Mouse (Mus musculus) liver, embryonic 15.5 days (tissue): Measurements from ENCODE around the gene Prrc2c. TPM values are rescaled to one million over a fixed set of nuclear protein-coding genes. Genes with fewer than 3 reads are reported as not detected.

ENCODE experiments used
- ATAC-seq: fragments of 200-750 bp; cut with Nextera tagmentation; 2 replicates; pipeline ENCODE4 v1.8.0; 2017; ENCODE audit warnings: moderate number of reproducible peaks, mild to moderate bottlenecking, moderate library complexity; ENCODE audit not compliant: insufficient read depth
- H3K27ac ChIP-seq: fragments of 300-500 bp; sonication (generic); replicated peaks from 2 replicates; pipeline ENCODE4 v1.5.1; 2015; ENCODE audit warnings: mild to moderate bottlenecking, inconsistent platforms
- H3K27me3 ChIP-seq: fragments of 300-500 bp; sonication (generic); 2 replicates; pipeline ENCODE4 v1.6.1; 2015; ENCODE audit warnings: mild to moderate bottlenecking, inconsistent platforms
- H3K36me3 ChIP-seq: fragments of 300-500 bp; sonication (generic); replicated peaks from 2 replicates; pipeline ENCODE4 v1.6.1; 2015; ENCODE audit warnings: moderate library complexity, mild to moderate bottlenecking, inconsistent platforms
- H3K4me1 ChIP-seq: fragments of 300-500 bp; sonication (generic); replicated peaks from 2 replicates; pipeline ENCODE4 v1.6.1; 2015; ENCODE audit warnings: inconsistent platforms
- H3K4me2 ChIP-seq: fragments of 300-500 bp; sonication (generic); 2 replicates; pipeline ENCODE4 v1.6.1; 2015; ENCODE audit warnings: moderate library complexity, mild to moderate bottlenecking, inconsistent platforms
- H3K4me3 ChIP-seq: fragments of 300-500 bp; sonication (generic); replicated peaks from 2 replicates; pipeline ENCODE4 v1.5.1; 2015; ENCODE audit warnings: mild to moderate bottlenecking, inconsistent platforms
- H3K9ac ChIP-seq: fragments of 300-500 bp; sonication (generic); 2 replicates; pipeline ENCODE4 v1.6.1; 2015; ENCODE audit warnings: moderate library complexity, mild to moderate bottlenecking, inconsistent platforms
- H3K9me3 ChIP-seq: fragments of 300-500 bp; sonication (generic); replicated peaks from 2 replicates; pipeline ENCODE4 v1.6.1; 2016; ENCODE audit warnings: inconsistent platforms
- whole genome bisulfite sequencing: fragments of 180-500 bp; shearing (Covaris S2); methylation state at CpG from one replicate; pipeline ENCODE4 v1.1.7; 2015; ENCODE audit warnings: mixed read lengths; ENCODE audit not compliant: insufficient replicate concordance; 5-methylcytosine and 5-hydroxymethylcytosine counted together
- polyA plus RNA-seq: library from polyadenylated mRNA; unstranded; fragments of >200 nt; fragmentation: Nextera tagmentation; extraction: Ambion mirVana; gene quantifications from 2 replicates; pipeline ENCODE4 v1.2.1, GENCODE M21; 2015

The Prrc2c gene
- polyA plus RNA-seq, 1 experiment from 2014 or later: 33.4 TPM

DNA sequence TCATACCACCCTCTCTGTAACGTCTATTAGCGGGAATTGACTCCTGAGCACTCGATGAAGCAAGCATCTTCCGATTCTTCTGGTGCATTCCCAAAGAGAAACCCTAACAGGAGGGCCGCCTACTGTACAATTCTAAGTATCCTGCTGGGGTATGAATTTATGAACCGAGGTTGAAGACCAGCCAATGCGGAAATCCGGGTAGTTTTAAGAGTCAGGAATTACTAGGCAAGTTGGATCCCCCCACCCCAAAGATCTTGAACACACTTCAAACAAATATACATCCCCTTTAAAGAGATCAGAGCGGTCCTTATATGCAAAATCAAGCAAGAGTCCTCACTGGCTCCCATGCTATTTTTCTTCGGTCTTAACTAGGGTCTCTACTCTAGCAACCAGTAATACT, 950 bp downstream of the Prrc2c start:
- H3K27me3 ChIP-seq: no peaks in the 10 kb centered on the region
- H3K9me3 ChIP-seq: no peaks in the 10 kb centered on the region
- peak overlapping the region; percentile 91 for H3K9ac ChIP-seq
- peak overlapping the region; percentile 97 for H3K27ac ChIP-seq
- no peaks in the 10 kb centered on the region for H3K36me3 ChIP-seq
- peak overlapping the region; percentile 84 for H3K4me2 ChIP-seq
- peaks cover 49% of the 10 kb centered on the region for H3K4me1 ChIP-seq
- under 1% methylated on average over 10 of the region's 10 CpGs for WGBS
- no peak for ATAC-seq
- peak overlapping the region; percentile 94 for H3K4me3 ChIP-seq

DNA sequence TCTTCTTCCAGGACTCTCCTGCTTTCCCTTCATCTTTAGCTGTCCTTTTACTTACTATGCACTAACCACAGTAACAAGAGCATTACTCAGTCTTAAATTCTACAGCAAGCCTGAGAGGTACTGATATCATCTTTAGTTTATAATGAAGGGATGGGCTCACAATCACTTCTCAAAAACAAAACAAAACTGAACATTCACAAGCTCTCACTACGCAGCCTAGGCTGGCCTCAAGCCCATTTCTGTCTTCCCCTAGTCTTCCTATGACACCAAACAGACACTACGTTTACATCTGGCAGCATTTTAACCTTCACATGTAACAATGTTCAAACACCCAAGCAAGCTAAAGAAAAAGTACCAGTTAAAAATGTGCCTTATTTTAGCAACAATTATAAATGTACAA, 1.9 kb downstream of the Prrc2c start:
- H3K4me1 ChIP-seq: peaks cover 52% of the 10 kb centered on the region
- WGBS: 30% methylated on average over 2 of the region's 2 CpGs

DNA sequence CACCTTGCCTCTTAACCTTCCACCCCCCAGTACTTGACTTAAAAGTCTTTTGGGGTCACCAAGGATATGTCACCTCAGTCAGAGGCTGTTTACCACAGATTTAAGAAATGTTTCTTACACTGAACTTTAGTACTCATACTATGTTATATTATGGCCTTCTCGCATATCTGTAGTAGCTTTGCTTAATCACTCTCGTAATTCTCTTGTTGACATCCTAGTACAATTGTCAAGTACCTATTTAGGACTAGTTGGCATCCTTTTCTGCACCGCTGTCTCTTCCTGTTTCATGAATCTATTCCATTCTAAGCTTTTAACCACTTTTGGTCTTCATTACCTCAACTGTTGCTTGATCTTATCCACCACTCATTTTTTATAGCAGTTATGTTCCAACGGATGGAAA, 5.3 kb downstream of the Prrc2c start:
- Histone ChIP-seq H3K36me3 (0 out of 2 replicates have a peak, but pooled peaks cover 4% of the 10 kb centered on the region), H3K4me3 (no peak overlapping the region), H3K9ac (no peak overlapping the region), H3K4me1 (peaks cover 48% of the 10 kb centered on the region), H3K9me3 (no peaks in the 10 kb centered on the region), H3K27me3 (no peaks in the 10 kb centered on the region), H3K4me2 (no peak overlapping the region), H3K27ac (no peak overlapping the region)
- no peak for ATAC-seq
- 52% methylated on average over 4 of the region's 4 CpGs for WGBS

More for the DNA sequence above, 1.9 kb downstream of the Prrc2c start:
- Histone ChIP-seq H3K27ac (no peak overlapping the region), H3K36me3 (no peaks in the 10 kb centered on the region), H3K9ac (peak overlapping the region; percentile 91), H3K27me3 (no peaks in the 10 kb centered on the region), H3K4me3 (peak overlapping the region; percentile 94), H3K9me3 (no peaks in the 10 kb centered on the region), H3K4me2 (peak overlapping the region; percentile 84)
- no peak for ATAC-seq

DNA sequence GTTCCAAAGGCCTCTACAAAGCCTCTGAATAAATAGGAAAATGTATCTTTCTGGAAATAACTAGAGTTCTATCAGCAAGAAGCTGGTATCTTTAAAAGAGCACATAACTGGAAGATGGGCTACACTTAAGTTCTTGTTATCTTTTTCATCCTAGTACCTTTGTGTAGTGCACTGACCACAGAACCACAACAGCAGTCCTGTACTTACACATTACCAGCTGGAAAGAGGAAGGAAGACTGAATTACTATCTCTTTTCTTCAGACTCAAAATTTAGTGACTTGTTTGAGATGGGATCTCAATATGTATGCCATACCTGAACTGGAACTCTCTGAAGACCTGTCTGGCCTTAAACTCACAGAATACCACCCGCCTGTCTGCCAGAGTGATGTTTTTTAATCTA, 6.1 kb downstream of the Prrc2c start:
- Histone ChIP-seq H3K4me1 (peaks cover 48% of the 10 kb centered on the region), H3K27me3 (no peaks in the 10 kb centered on the region), H3K4me3 (no peak overlapping the region), H3K4me2 (no peak overlapping the region), H3K9ac (no peak overlapping the region), H3K9me3 (no peaks in the 10 kb centered on the region), H3K36me3 (0 out of 2 replicates have a peak, but pooled peaks cover 4% of the 10 kb centered on the region), H3K27ac (no peak overlapping the region)
- WGBS: 15% methylated on average over 1 of the region's 1 CpGs
- ATAC-seq: no peak

DNA sequence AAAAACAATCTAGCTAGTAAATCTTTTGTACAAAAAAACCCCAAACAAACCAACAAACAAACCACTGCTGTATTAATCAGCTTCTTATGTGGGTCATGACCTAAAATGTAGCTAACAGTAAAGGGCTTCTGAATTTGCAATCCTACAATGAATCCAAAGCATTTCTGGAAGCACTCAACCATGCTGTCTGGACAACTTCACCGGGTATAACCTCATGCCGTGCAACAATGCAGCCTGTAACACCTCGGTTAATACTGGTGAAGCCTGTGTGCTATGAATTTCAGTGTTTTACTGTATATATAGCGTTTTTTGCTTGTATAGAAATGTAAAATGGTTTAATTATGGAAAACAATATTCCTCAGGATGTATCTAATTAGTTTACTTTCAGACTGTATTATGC, 8.3 kb downstream of the Prrc2c start:
- no peak for ATAC-seq
- 85% methylated on average over 4 of the region's 4 CpGs for WGBS
- Histone ChIP-seq H3K27me3 (no peaks in the 10 kb centered on the region), H3K36me3 (0 out of 2 replicates have a peak, but pooled peaks cover 4% of the 10 kb centered on the region), H3K4me3 (no peak overlapping the region), H3K27ac (no peak overlapping the region), H3K4me1 (peaks cover 25% of the 10 kb centered on the region), H3K4me2 (no peak overlapping the region), H3K9ac (no peak overlapping the region), H3K9me3 (no peaks in the 10 kb centered on the region)

DNA sequence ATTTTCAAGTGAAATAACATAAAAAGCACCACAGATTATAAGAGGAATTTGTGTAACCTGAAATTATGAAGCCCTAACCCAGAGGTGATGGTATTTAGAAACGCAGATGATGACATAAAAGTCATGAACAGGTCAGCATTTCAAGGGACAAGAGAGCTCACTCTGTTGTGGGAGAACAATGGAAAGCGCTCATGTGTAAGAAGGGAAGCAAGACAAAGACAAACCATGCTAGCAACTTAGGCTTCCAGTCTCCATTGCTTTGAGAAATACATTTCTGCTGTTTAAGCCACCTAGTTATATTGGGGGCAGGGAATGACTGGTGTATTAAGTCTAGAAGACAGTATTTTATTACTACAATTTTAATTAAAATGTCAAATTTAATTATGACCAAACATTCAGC, 10.9 kb downstream of the Prrc2c start:
- H3K9me3 ChIP-seq: no peaks in the 10 kb centered on the region
- H3K9ac ChIP-seq: no peak overlapping the region
- WGBS: 84% methylated on average over 2 of the region's 2 CpGs
- peaks cover 11% of the 10 kb centered on the region for H3K4me1 ChIP-seq
- H3K4me3 ChIP-seq: no peak overlapping the region
- H3K36me3 ChIP-seq: peaks cover 6% of the 10 kb centered on the region
- H3K4me2 ChIP-seq: no peak overlapping the region
- no peak for ATAC-seq
- no peak overlapping the region for H3K27ac ChIP-seq
- no peaks in the 10 kb centered on the region for H3K27me3 ChIP-seq

DNA sequence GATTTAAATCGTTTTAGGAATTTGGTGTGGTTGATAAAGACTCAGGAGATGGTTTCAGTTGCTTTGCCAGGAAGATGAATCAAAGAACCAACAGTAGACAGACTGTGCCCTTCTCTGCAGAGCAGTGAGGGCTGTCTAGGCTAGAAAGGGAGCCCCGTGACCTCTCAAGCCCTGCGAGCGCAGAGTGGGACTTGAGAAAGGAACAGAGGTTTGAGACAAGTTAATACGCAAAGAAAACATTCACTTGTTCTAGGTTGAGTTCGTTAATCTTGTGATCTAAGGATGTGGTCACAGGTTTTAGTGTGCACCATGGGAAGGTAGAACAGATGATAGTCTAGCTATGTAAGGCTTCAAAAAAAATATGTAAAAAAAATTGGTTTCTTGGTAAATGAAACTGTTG, 12.4 kb downstream of the Prrc2c start:
- WGBS: 74% methylated on average over 6 of the region's 6 CpGs
- ATAC-seq: no peak
- H3K27me3 ChIP-seq: no peaks in the 10 kb centered on the region

DNA sequence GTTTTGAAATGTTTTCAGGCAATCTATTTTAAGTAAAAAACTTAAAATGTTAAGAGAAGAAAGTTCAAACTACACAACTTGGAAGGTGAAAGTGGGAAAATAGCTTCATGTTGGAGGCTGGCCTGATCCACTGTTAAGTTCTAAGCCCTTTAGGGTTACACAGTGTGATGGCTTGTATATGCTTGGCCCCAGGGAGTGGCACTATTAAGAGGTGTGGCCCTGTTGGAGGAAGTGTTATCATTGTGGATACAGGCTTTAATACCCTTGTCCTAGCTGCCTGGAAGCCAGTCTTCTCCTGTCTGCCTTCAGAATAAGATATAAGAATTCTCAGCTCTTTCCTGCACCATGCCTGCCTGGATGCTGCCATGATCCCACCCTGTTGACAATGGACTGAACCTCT, 16.7 kb downstream of the Prrc2c start:
- peak overlapping the region; percentile 49 for H3K27ac ChIP-seq
- peak; percentile 100 for ATAC-seq
- no peaks in the 10 kb centered on the region for H3K27me3 ChIP-seq
- H3K4me3 ChIP-seq: no peak overlapping the region
- H3K36me3 ChIP-seq: peaks cover 41% of the 10 kb centered on the region
- peaks cover 19% of the 10 kb centered on the region for H3K4me1 ChIP-seq
- H3K4me2 ChIP-seq: peak overlapping the region; percentile 21
- H3K9me3 ChIP-seq: no peaks in the 10 kb centered on the region
- H3K9ac ChIP-seq: no peak overlapping the region

More for the DNA sequence above, 12.4 kb downstream of the Prrc2c start:
- Histone ChIP-seq H3K9ac (no peak overlapping the region), H3K27ac (no peak overlapping the region), H3K4me1 (peaks cover 19% of the 10 kb centered on the region), H3K36me3 (peaks cover 19% of the 10 kb centered on the region), H3K4me2 (no peak overlapping the region), H3K4me3 (no peak overlapping the region), H3K9me3 (no peaks in the 10 kb centered on the region)

DNA sequence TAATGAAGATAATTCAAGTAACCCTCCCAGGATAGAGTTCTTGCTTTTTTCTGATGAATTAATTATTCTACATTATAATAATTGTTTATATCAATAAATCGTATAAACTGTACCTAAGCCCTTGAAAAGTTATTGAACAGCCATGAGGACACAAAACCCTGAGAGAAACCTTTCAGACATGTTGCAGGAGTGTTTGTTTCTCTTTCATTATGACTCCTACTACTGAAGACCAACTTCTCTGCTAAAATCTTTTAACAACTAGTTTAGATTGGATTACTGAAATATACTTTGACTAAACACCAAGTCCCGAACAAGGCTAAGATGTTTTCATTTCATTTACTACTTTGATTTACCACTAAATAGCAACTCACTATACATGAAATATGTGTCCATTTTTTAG, 19.7 kb downstream of the Prrc2c start:
- peaks cover 67% of the 10 kb centered on the region for H3K36me3 ChIP-seq
- no peak for ATAC-seq
- no peaks in the 10 kb centered on the region for H3K27me3 ChIP-seq
- WGBS: 82% methylated on average over 2 of the region's 2 CpGs
- no peak overlapping the region for H3K9ac ChIP-seq
- H3K4me1 ChIP-seq: peaks cover 19% of the 10 kb centered on the region
- no peaks in the 10 kb centered on the region for H3K9me3 ChIP-seq
- no peak overlapping the region for H3K4me3 ChIP-seq
- no peak overlapping the region for H3K4me2 ChIP-seq
- H3K27ac ChIP-seq: no peak overlapping the region

DNA sequence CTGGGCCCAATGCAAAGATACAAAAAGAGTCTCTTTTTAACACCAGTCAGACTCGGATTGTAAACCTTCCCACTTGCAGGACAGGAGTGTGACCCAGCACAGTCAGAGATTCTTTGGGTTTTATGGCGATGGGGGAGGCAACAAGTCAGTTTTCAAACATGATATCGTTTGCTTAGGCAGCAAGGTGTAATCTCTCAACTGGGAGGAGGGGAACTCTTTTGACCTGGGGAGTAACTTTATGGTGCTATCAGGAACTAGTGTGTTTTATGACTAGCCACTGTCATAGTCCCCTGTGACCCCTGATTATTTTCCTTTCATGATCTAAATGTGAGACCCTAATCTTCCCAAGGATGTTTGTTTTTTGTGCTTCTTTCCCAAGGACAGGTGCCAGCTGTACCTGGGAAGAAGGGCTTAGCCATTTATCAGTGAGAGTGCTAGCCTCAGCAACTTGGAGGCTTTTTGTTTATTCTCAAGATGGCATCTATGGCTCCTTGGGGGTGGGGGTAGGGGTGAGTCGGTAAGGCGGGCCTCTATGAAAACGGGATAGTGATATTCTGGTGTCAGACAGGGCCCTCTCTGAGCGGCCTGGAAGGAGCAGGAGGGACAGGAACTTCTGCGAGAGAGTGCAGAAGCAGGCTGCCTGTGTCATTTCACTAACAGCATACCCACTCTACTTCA, 39.8 kb downstream of the Prrc2c start:
- H3K36me3 ChIP-seq: peaks cover 75% of the 10 kb centered on the region
- H3K27me3 ChIP-seq: no peaks in the 10 kb centered on the region
- H3K9me3 ChIP-seq: no peaks in the 10 kb centered on the region
- no peak overlapping the region for H3K4me2 ChIP-seq
- no peak overlapping the region for H3K27ac ChIP-seq
- ATAC-seq: no peak
- H3K4me1 ChIP-seq: no peaks in the 10 kb centered on the region
- no peak overlapping the region for H3K9ac ChIP-seq
- 72% methylated on average over 8 of the region's 8 CpGs for WGBS
- H3K4me3 ChIP-seq: no peak overlapping the region

DNA sequence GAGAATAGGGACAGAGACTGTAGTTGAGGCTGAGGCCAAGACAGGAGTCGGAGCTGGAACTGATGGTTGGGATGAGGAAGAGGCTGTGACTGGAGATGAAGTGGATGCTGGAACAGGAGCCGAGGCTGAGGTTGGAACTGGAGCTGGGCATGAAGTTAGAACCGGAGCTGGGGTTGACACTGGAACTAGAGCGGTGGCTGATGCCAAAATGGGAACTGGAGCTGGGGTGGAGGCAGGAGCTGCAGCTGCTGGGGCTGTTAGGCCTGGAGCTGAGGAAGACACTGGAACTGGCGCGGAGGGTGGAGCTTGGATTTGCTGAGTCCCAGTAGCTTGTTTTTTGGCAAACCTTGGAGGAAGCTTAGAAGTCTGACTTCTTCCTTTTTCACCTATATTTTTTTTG, 42.5 kb downstream of the Prrc2c start:
- no peak overlapping the region for H3K4me3 ChIP-seq
- H3K9me3 ChIP-seq: no peaks in the 10 kb centered on the region
- no peaks in the 10 kb centered on the region for H3K4me1 ChIP-seq
- H3K27me3 ChIP-seq: no peaks in the 10 kb centered on the region
- ATAC-seq: no peak
- no peak overlapping the region for H3K27ac ChIP-seq
- H3K4me2 ChIP-seq: no peak overlapping the region
- peaks cover 77% of the 10 kb centered on the region for H3K36me3 ChIP-seq
- H3K9ac ChIP-seq: no peak overlapping the region
- WGBS: 93% methylated on average over 6 of the region's 6 CpGs

DNA sequence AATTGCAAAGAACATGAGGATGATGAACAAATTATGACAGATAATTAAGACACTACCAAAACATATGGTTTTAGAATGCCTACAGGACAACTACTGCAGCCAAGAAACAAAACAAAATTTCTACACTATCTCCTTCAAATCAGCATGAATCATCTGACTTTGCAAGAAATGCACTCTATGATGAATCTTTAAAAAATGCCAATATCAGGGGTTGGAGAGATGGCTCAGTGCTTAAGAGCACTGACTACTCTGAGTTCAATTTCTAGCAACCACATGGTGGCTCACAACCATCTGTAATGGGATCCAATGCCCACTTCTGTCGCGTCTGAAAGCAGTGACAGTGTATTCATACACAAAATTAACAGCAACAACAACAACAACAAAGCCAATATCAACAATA, 46.6 kb downstream of the Prrc2c start:
- Histone ChIP-seq H3K4me3 (no peak overlapping the region), H3K36me3 (peaks cover 84% of the 10 kb centered on the region), H3K4me2 (no peak overlapping the region), H3K9ac (no peak overlapping the region), H3K9me3 (no peaks in the 10 kb centered on the region), H3K27me3 (no peaks in the 10 kb centered on the region), H3K27ac (no peak overlapping the region), H3K4me1 (no peaks in the 10 kb centered on the region)
- 76% methylated on average over 2 of the region's 2 CpGs for WGBS
- ATAC-seq: no peak
